Mouse (Mus musculus): ENCODE results near the gene Prkag2. TPM values are rescaled to one million over a fixed set of nuclear protein-coding genes. Genes with fewer than 3 reads are reported as not detected.

Gene Prkag2
- polyA plus RNA-seq, 1 experiment: 6.2 TPM

DNA sequence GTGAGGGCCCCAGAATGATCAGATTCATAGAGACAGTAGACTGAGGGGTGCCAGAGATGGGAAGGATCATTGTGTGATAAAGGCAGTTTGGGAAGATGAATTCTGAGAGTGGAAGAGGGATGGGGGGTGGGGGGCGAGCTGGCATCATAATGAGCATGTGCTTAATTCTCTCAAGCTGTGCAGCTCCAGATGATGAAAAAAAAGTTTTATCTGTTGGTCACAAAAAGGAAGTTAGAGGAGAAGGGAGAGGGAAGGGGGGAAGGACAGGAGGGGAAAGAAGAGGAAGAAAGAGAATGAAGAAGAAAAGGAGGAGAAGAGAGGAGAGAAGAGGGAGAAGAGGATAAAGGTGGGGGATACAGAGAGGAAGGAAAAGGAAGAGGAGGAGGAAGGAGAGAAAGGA, 116.3 kb downstream of the Prkag2 start:
- no peak for TF ChIP-seq CEBPB (IDR thresholded peaks at IDR 0.05; ENCODE audit: low read depth)
- no peak for TF ChIP-seq USF1 (IDR thresholded peaks at IDR 0.05; ENCODE audit: low read depth)
- TF ChIP-seq FOSL1 (IDR thresholded peaks at IDR 0.05; ENCODE audit: insufficient read depth, low read length, poor library complexity, severe bottlenecking): no peak
- no peak for TF ChIP-seq CTCF (IDR thresholded peaks at IDR 0.05; ENCODE audit: control insufficient read depth, insufficient read depth, insufficient read length)
- TF ChIP-seq MYOD1 (IDR thresholded peaks at IDR 0.05; ENCODE audit: control insufficient read depth, insufficient read length, low read depth): no peak
- TF ChIP-seq MYOG (IDR thresholded peaks at IDR 0.05; ENCODE audit: control insufficient read depth, extremely low read depth, insufficient read length): no peak
- no peak for TF ChIP-seq MAX (IDR thresholded peaks at IDR 0.05)
- Histone ChIP-seq H3ac (ENCODE audit: control insufficient read depth, insufficient read length, low read depth) (no peak overlapping the region), H3K27me3 (ENCODE audit: control insufficient read depth, insufficient read depth, insufficient read length) (peaks cover 5% of the 10 kb centered on the region), H3K79me2 (ENCODE audit: control insufficient read depth, insufficient read depth) (no peaks in the 10 kb centered on the region), H3K36me3 (ENCODE audit: control insufficient read depth, insufficient read depth) (no peaks in the 10 kb centered on the region), H3K4me3 (ENCODE audit: insufficient read depth, poor library complexity, severe bottlenecking) (no peak overlapping the region), H3K79me3 (ENCODE audit: low read depth) (no peaks in the 10 kb centered on the region)

DNA sequence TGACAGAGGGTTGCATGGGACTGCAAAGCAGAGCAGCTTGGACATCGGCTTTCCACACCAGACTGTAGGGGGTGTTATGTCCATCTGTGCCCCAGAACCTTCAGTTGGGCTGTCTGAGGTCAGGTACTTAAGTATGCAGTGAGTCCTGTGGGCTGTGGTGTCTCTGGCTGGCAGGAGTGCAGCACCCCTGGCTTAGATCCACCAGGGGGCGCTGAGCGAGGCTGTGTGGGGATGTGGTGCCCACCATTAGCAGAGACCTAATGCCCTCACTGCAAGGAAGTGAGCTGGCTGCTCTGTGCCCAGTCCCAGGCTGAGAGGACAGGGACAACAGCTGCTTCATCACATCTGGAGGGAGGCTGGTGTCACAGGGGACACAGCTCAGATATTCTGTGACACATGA, 116.9 kb downstream of the Prkag2 start:
- TF ChIP-seq CTCF (IDR thresholded peaks at IDR 0.05; ENCODE audit: control insufficient read depth, insufficient read depth, insufficient read length) (peak; percentile 47), MAX (IDR thresholded peaks at IDR 0.05) (no peak)
- Histone ChIP-seq H3K79me2 (ENCODE audit: control insufficient read depth, insufficient read depth) (no peaks in the 10 kb centered on the region), H3K4me3 (ENCODE audit: insufficient read depth, poor library complexity, severe bottlenecking) (no peak overlapping the region), H3K79me3 (ENCODE audit: low read depth) (no peaks in the 10 kb centered on the region), H3K36me3 (ENCODE audit: control insufficient read depth, insufficient read depth) (no peaks in the 10 kb centered on the region), H3K27me3 (ENCODE audit: control insufficient read depth, insufficient read depth, insufficient read length) (peaks cover 5% of the 10 kb centered on the region), H3ac (ENCODE audit: control insufficient read depth, insufficient read length, low read depth) (no peak overlapping the region)

DNA sequence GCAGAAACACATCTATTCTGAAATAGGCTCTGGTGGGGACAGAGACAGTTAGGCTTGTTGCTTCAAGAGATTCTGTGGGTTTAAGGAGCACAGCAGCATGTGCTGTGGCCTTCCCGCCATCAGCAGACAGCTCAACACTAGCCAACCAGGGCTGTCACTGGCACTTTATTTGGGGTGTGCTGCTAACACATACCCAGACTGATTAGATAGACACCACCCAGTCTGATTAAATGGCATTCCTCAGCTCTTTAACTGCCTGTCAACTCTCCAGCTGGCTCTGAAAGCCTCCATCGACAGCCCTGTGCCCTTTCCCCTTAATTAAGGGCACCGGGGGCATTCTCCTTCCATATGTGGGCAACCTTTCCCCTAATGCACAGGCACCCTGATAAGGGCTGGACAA, 118.2 kb downstream of the Prkag2 start:
- no peak for TF ChIP-seq MYOG (IDR thresholded peaks at IDR 0.05; ENCODE audit: control insufficient read depth, extremely low read depth, insufficient read length)
- no peak for TF ChIP-seq CEBPB (IDR thresholded peaks at IDR 0.05; ENCODE audit: low read depth)
- TF ChIP-seq FOSL1 (IDR thresholded peaks at IDR 0.05; ENCODE audit: insufficient read depth, low read length, poor library complexity, severe bottlenecking): no peak
- no peak for TF ChIP-seq MAX (IDR thresholded peaks at IDR 0.05)
- no peak for TF ChIP-seq USF1 (IDR thresholded peaks at IDR 0.05; ENCODE audit: low read depth)
- TF ChIP-seq MYOD1 (IDR thresholded peaks at IDR 0.05; ENCODE audit: control insufficient read depth, insufficient read length, low read depth): no peak
- TF ChIP-seq CTCF (IDR thresholded peaks at IDR 0.05; ENCODE audit: control insufficient read depth, insufficient read depth, insufficient read length): no peak
- peaks cover 5% of the 10 kb centered on the region for H3K27me3 ChIP-seq (ENCODE audit: control insufficient read depth, insufficient read depth, insufficient read length)
- no peaks in the 10 kb centered on the region for H3K36me3 ChIP-seq (ENCODE audit: control insufficient read depth, insufficient read depth)
- no peaks in the 10 kb centered on the region for H3K79me3 ChIP-seq (ENCODE audit: low read depth)
- H3K79me2 ChIP-seq (ENCODE audit: control insufficient read depth, insufficient read depth): no peaks in the 10 kb centered on the region
- no peak overlapping the region for H3ac ChIP-seq (ENCODE audit: control insufficient read depth, insufficient read length, low read depth)
- no peak overlapping the region for H3K4me3 ChIP-seq (ENCODE audit: insufficient read depth, poor library complexity, severe bottlenecking)

DNA sequence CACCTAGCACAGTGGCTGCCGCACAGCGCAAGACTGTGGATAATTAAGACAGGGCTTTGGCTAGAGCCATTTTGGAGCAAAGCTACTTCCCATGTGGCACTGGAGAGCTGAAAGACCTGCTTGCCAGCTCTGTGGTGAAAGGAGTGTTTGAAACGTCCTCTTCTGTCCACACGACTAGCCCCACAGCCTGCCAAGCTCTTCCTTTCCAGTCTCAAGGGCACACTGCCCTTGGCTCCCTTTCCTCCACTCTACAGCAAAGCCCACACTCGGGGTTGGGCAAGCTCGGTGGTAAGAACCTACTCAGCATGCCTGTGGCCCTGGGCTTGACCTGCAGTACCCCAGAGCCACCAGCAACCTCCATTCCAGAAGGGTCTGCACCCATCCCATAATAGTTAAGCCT, 118.7 kb downstream of the Prkag2 start:
- Histone ChIP-seq H3ac (ENCODE audit: control insufficient read depth, insufficient read length, low read depth) (no peak overlapping the region), H3K27me3 (ENCODE audit: control insufficient read depth, insufficient read depth, insufficient read length) (peaks cover 5% of the 10 kb centered on the region), H3K79me2 (ENCODE audit: control insufficient read depth, insufficient read depth) (no peaks in the 10 kb centered on the region), H3K36me3 (ENCODE audit: control insufficient read depth, insufficient read depth) (no peaks in the 10 kb centered on the region), H3K79me3 (ENCODE audit: low read depth) (no peaks in the 10 kb centered on the region), H3K4me3 (ENCODE audit: insufficient read depth, poor library complexity, severe bottlenecking) (no peak overlapping the region)
- no peak for TF ChIP-seq MAX (IDR thresholded peaks at IDR 0.05)
- no peak for TF ChIP-seq CTCF (IDR thresholded peaks at IDR 0.05; ENCODE audit: control insufficient read depth, insufficient read depth, insufficient read length)
- TF ChIP-seq MYOD1 (IDR thresholded peaks at IDR 0.05; ENCODE audit: control insufficient read depth, insufficient read length, low read depth): no peak
- no peak for TF ChIP-seq USF1 (IDR thresholded peaks at IDR 0.05; ENCODE audit: low read depth)
- no peak for TF ChIP-seq MYOG (IDR thresholded peaks at IDR 0.05; ENCODE audit: control insufficient read depth, extremely low read depth, insufficient read length)
- no peak for TF ChIP-seq CEBPB (IDR thresholded peaks at IDR 0.05; ENCODE audit: low read depth)
- TF ChIP-seq FOSL1 (IDR thresholded peaks at IDR 0.05; ENCODE audit: insufficient read depth, low read length, poor library complexity, severe bottlenecking): no peak

DNA sequence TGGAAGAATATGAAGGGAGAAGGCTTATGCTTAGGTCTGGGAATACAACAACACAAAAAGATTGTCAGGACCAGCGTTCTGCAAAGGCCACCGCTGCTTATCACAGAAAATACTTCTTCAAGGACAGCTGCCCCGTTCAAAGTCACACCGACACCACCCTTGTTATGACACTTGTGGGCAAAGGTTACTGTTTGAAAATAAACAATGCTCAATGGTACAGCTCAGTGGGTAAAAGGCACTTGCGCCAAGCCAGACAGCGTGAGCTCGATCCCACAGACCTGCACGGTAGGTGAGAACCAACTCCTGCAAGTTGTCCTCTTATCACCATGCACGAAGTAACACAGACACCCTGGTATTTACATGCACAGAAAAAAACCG, 120.5 kb downstream of the Prkag2 start:
- H3K27me3 ChIP-seq (ENCODE audit: control insufficient read depth, insufficient read depth, insufficient read length): peaks cover 5% of the 10 kb centered on the region
- no peak overlapping the region for H3ac ChIP-seq (ENCODE audit: control insufficient read depth, insufficient read length, low read depth)
- no peaks in the 10 kb centered on the region for H3K79me3 ChIP-seq (ENCODE audit: low read depth)
- TF ChIP-seq USF1 (IDR thresholded peaks at IDR 0.05; ENCODE audit: low read depth) (no peak), FOSL1 (IDR thresholded peaks at IDR 0.05; ENCODE audit: insufficient read depth, low read length, poor library complexity, severe bottlenecking) (no peak), MAX (IDR thresholded peaks at IDR 0.05) (no peak), CTCF (IDR thresholded peaks at IDR 0.05; ENCODE audit: control insufficient read depth, insufficient read depth, insufficient read length) (no peak), CEBPB (IDR thresholded peaks at IDR 0.05; ENCODE audit: low read depth) (no peak), MYOD1 (IDR thresholded peaks at IDR 0.05; ENCODE audit: control insufficient read depth, insufficient read length, low read depth) (no peak), MYOG (IDR thresholded peaks at IDR 0.05; ENCODE audit: control insufficient read depth, extremely low read depth, insufficient read length) (no peak)
- no peak overlapping the region for H3K4me3 ChIP-seq (ENCODE audit: insufficient read depth, poor library complexity, severe bottlenecking)
- no peaks in the 10 kb centered on the region for H3K36me3 ChIP-seq (ENCODE audit: control insufficient read depth, insufficient read depth)
- no peaks in the 10 kb centered on the region for H3K79me2 ChIP-seq (ENCODE audit: control insufficient read depth, insufficient read depth)

DNA sequence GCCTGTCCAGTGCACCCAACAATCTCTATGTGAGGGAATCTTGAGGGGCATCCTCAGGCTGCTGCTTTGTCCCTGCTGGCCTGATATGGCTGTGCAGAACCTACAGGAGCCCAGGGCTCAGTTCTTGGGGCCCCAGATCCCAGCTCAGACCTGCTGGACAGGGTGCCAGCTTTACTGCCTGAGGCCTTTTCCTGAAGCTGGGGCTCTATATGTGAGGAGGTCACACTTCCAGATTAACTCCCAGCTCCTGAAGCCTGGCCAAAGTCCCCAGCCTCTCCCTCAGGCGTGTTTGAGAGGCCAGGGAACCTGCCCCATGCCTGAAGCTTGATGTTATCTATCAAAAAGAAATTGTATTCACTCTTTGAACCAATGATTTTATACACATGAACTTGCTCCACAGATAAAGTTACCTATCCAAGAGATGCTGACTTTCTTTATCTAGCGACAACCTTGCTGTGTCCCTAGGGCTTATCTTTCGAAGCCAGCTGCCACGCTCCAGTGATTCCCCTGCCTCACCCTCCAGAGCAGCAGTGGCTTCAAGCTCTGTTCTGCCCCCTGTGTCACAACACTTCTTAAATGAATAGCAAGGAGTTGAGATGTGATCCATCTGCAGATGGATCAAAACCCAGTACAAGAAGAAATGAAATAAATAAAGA, 121.0 kb downstream of the Prkag2 start:
- Histone ChIP-seq H3K79me3 (ENCODE audit: low read depth) (no peaks in the 10 kb centered on the region), H3K79me2 (ENCODE audit: control insufficient read depth, insufficient read depth) (no peaks in the 10 kb centered on the region), H3K27me3 (ENCODE audit: control insufficient read depth, insufficient read depth, insufficient read length) (peaks cover 5% of the 10 kb centered on the region), H3K4me3 (ENCODE audit: insufficient read depth, poor library complexity, severe bottlenecking) (no peak overlapping the region), H3ac (ENCODE audit: control insufficient read depth, insufficient read length, low read depth) (no peak overlapping the region), H3K36me3 (ENCODE audit: control insufficient read depth, insufficient read depth) (no peaks in the 10 kb centered on the region)
- no peak for TF ChIP-seq FOSL1 (IDR thresholded peaks at IDR 0.05; ENCODE audit: insufficient read depth, low read length, poor library complexity, severe bottlenecking)
- no peak for TF ChIP-seq MAX (IDR thresholded peaks at IDR 0.05)
- no peak for TF ChIP-seq CEBPB (IDR thresholded peaks at IDR 0.05; ENCODE audit: low read depth)
- no peak for TF ChIP-seq CTCF (IDR thresholded peaks at IDR 0.05; ENCODE audit: control insufficient read depth, insufficient read depth, insufficient read length)
- TF ChIP-seq MYOD1 (IDR thresholded peaks at IDR 0.05; ENCODE audit: control insufficient read depth, insufficient read length, low read depth): no peak
- no peak for TF ChIP-seq USF1 (IDR thresholded peaks at IDR 0.05; ENCODE audit: low read depth)
- no peak for TF ChIP-seq MYOG (IDR thresholded peaks at IDR 0.05; ENCODE audit: control insufficient read depth, extremely low read depth, insufficient read length)
